Mouse (Mus musculus) brain, embryonic 18.5 days (tissue): ENCODE results near the gene Tas2r114.

Experiments used
- DNase-seq: peaks from one replicate; pipeline ENCODE4 v3.0.0-alpha.2; 2012; ENCODE audit warnings: low read depth, low spot score

Gene Tas2r114

DNA sequence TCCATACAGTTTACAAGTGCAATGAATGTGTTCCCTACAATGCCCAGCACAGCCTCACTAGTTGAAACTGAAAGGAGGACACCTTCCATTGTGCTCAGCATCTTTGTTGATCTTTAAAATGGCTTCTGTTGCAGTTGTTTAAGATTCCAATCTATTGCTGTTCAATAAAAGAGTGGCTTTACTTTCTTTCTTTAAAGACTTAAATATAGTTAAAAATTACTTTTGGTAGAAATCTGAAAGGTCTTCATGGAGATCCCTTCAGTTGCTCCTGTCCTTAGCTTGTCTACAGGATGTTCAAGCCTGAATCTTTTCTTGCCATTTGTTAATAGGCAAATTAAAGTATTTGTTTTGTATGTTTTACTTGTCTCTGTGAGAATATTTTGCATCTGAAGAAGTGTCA, at the start of gene Tas2r114:
Tas2r114 (minus strand) TSS at position 101 of the 400 bp plus-strand sequence.
- no peak for DNase-seq

DNA sequence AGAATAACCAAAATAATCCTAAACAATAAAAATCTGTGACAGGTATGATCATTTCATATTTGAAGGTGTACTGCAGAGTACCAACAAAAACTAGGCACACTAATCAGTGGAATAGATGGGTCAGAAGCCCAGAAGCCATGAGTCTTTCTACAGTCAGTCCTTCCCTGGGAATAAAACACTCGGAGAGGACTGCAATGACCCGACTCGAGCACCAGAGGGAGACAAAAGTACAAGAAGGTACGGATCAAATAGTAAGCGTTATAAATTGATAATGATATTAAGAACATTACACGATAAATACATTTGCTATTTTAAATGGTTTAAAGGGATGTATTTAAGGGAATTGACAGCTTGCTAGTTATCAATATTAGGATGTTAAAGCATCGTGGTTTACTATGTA, 22.9 kb upstream of the Tas2r114 start:
- DNase-seq = no peak

DNA sequence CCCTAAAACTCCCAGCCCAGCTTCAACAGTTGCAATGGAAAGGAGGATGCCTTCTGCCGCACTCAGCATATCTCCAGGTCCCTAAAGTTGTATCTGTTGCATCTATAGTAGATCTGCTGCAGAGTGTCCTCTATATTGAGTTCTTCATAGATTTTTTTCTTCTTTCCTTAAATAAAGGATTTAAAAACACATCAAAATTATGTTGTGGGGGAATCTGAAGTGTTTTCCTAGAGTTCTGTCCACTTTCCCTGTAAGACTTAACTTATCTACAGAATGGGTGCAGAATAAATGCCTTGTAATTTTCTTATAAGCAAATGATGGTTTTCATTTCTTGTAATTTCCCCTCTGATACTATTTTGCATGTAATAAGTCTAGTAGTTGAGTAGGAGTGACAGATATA, 2.5 kb downstream of the Tas2r114 start, which contains the start of gene Tas2r105:
Tas2r105 (minus strand) TSS at position 101 of the 400 bp plus-strand sequence.
- no peak for DNase-seq

GRCm38 (mm10) chr6:131685644-131686043, 4.2 kb downstream of the Tas2r114 start, which contains the start of gene Tas2r104:
Gene Tas2r104, minus strand, starts transcription at chr6:131685744.
- DNase-seq = no peak

- DNase-seq = no peak
These were observed 11.1 kb downstream of the Tas2r114 start, which contains the start of gene Tas2r106 for GRCm38 (mm10) chr6:131678786-131679185. Gene Tas2r106, minus strand, starts transcription at chr6:131678886.

DNA sequence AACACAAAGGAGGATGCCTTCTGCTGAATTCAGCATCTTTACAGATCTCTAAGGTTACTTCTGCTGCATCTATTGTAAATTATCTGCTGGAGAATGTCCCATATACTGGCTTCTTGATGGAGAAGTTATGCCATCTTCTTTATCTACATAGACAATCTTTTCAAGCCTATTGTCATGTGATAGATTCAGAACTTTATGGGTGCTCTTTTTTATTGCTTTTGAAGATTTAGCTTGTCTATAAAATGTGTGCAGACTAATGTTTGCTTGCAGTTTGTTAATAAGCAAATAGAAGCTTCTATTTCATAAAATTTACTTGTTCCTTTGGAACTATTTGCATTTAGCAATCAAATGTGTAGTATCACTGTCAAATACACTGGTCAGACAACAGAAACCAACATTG, 29.8 kb downstream of the Tas2r114 start, which contains the start of gene Tas2r107:
Tas2r107 (minus strand) TSS at position 101 of the 400 bp plus-strand sequence.
- DNase-seq = no peak
